Mouse (Mus musculus): ENCODE results near the gene Ncoa3. TPM values are rescaled to one million over a fixed set of nuclear protein-coding genes. Genes with fewer than 3 reads are reported as not detected.

Ncoa3 gene
- polyA plus RNA-seq, 1 experiment from 2014 or later = 3.9 TPM

DNA sequence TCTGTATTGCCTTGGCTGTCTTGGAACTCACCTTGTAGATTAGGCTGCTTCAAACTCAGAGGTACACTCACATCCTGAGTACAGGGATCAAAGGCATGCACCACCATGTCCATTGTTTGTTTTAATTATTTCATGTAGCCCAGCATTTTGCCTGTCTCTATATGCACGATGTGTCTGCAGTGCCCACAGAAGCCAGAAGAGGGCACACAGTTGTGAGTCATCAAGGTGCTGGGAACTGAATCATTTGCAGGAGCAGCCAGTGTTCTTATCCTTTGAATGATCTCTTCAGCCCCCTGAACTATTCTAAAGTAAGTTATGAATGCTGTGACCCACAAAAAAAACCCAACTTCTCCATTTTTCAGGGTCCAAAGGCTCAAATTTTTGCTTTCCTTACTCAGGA is 14.3 kb upstream of the Ncoa3 start:
- Histone ChIP-seq H3K36me3 (replicated peaks; ENCODE audit: insufficient read depth, low read length) (no peaks in the 10 kb centered on the region), H3K27me3 (ENCODE audit: insufficient read depth, low read length) (no peaks in the 10 kb centered on the region), H3K4me3 (ENCODE audit: low read depth, low read length) (no peak overlapping the region), H3K9me3 (ENCODE audit: low read length) (no peaks in the 10 kb centered on the region), H3K4me2 (ENCODE audit: low read depth, low read length) (no peak overlapping the region), H3K4me1 (ENCODE audit: insufficient read depth) (peaks cover 21% of the 10 kb centered on the region), H3K27ac (ENCODE audit: low read depth) (no peak overlapping the region), H3K9ac (replicated peaks) (no peak overlapping the region)
- ATAC-seq (no peak), DNase-seq (no peak)
- TF ChIP-seq CTCF (IDR thresholded peaks at IDR 0.05; ENCODE audit: low read depth) (no peak), EP300 (IDR thresholded peaks at IDR 0.05; ENCODE audit: low read depth) (no peak)
- 92% methylated on average over 1 of the region's 1 CpGs for WGBS (ENCODE audit: insufficient replicate concordance)

- 56% methylated on average over 6 of the region's 6 CpGs for WGBS (ENCODE audit: insufficient replicate concordance)
- H3K27ac ChIP-seq (ENCODE audit: low read depth) = no peak overlapping the region; the same call in none of the 2 replicates
- no peak for DNase-seq
Observed at GRCm38 (mm10) chr2:165981248-165981977, 11.0 kb upstream of the Ncoa3 start.

DNA sequence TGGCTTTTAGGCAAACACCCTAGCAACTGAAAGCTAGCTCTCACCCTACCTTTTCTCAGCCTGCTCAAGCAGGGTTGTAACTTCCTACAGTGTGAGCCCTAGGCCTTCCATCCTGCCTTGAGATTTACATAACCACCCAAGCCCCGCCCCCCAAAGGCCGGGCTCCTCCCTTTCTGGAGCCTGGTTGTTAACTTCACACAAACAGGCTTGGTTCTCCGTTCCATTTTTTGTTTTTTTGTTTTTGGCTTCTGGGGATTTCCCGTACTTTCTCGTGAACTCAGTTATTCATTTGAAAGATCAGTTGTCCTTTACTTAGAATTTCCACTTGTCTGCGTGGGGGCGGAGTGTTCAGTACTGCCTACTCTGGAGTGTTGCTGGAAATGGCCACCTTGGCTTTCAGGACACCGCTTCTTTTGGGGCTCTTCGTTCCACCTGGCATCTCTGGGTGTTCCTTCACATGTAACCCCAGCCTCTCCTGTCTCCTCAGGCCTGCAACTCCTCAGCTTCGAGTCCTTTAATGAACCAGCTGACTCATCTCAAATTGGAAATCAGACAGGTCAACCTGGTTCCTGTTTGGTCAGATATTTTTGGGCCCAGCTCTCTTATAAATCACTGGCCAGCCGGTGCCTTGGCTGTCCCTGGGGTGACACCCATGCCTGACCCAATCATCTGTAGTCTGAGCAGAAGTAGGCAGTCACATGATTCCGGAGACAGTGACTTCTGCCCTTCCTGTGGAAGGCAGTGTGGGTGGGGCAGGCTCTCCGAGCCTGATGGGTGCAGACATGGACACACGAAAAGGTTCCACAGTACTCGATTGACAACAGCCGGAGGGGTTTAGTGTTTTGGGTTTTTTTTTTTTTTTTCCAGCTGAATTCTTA is 9.7 kb upstream of the Ncoa3 start:
- WGBS (ENCODE audit: insufficient replicate concordance) = 21% methylated on average over 16 of the region's 16 CpGs
- H3K4me1 ChIP-seq (ENCODE audit: insufficient read depth) = peaks cover 22% of the 10 kb centered on the region
- no peaks in the 10 kb centered on the region for H3K36me3 ChIP-seq (replicated peaks; ENCODE audit: insufficient read depth, low read length)
- H3K27me3 ChIP-seq (ENCODE audit: insufficient read depth, low read length) = no peaks in the 10 kb centered on the region
- DNase-seq (peak; percentile 83), ATAC-seq (peak; percentile 94)
- H3K9ac ChIP-seq (replicated peaks) = no peak overlapping the region; the same call in 1 of the 2 replicates
- H3K27ac ChIP-seq (ENCODE audit: low read depth) = peak overlapping the region; percentile 84
- no peaks in the 10 kb centered on the region for H3K9me3 ChIP-seq (ENCODE audit: low read length)
- no peak overlapping the region for H3K4me3 ChIP-seq (ENCODE audit: low read depth, low read length)
- H3K4me2 ChIP-seq (ENCODE audit: low read depth, low read length) = peak overlapping the region; percentile 52
- TF ChIP-seq EP300 (IDR thresholded peaks at IDR 0.05; ENCODE audit: low read depth) (peak; percentile 65; the same call in 1 of the 2 replicates), CTCF (IDR thresholded peaks at IDR 0.05; ENCODE audit: low read depth) (no peak)

More at GRCm38 (mm10) chr2:165981248-165981977, 11.0 kb upstream of the Ncoa3 start:
- no peaks in the 10 kb centered on the region for H3K9me3 ChIP-seq (ENCODE audit: low read length)
- H3K4me1 ChIP-seq (ENCODE audit: insufficient read depth) = peaks cover 26% of the 10 kb centered on the region
- H3K9ac ChIP-seq (replicated peaks) = no peak overlapping the region
- no peak for ATAC-seq
- no peak overlapping the region for H3K4me3 ChIP-seq (ENCODE audit: low read depth, low read length)
- no peaks in the 10 kb centered on the region for H3K36me3 ChIP-seq (replicated peaks; ENCODE audit: insufficient read depth, low read length)
- H3K4me2 ChIP-seq (ENCODE audit: low read depth, low read length) = no peak overlapping the region
- no peaks in the 10 kb centered on the region for H3K27me3 ChIP-seq (ENCODE audit: insufficient read depth, low read length)
- TF ChIP-seq CTCF (IDR thresholded peaks at IDR 0.05; ENCODE audit: low read depth) = no peak
- no peak for TF ChIP-seq EP300 (IDR thresholded peaks at IDR 0.05; ENCODE audit: low read depth)

GRCm38 (mm10) chr2:165984318-165984717 is 8.1 kb upstream of the Ncoa3 start:
- peaks cover 22% of the 10 kb centered on the region for H3K4me1 ChIP-seq (ENCODE audit: insufficient read depth)
- DNase-seq (no peak), ATAC-seq (no peak)
- no peak overlapping the region for H3K4me3 ChIP-seq (ENCODE audit: low read depth, low read length)
- WGBS (ENCODE audit: insufficient replicate concordance) = 75% methylated on average over 1 of the region's 1 CpGs
- TF ChIP-seq EP300 (IDR thresholded peaks at IDR 0.05; ENCODE audit: low read depth) (no peak), CTCF (IDR thresholded peaks at IDR 0.05; ENCODE audit: low read depth) (no peak)
- no peak overlapping the region for H3K4me2 ChIP-seq (ENCODE audit: low read depth, low read length)
- no peaks in the 10 kb centered on the region for H3K9me3 ChIP-seq (ENCODE audit: low read length)
- no peak overlapping the region for H3K27ac ChIP-seq (ENCODE audit: low read depth)
- H3K27me3 ChIP-seq (ENCODE audit: insufficient read depth, low read length) = no peaks in the 10 kb centered on the region
- no peaks in the 10 kb centered on the region for H3K36me3 ChIP-seq (replicated peaks; ENCODE audit: insufficient read depth, low read length)
- no peak overlapping the region for H3K9ac ChIP-seq (replicated peaks)

GRCm38 (mm10) chr2:165984891-165985290 is 7.5 kb upstream of the Ncoa3 start:
- Histone ChIP-seq H3K27me3 (ENCODE audit: insufficient read depth, low read length) (no peaks in the 10 kb centered on the region), H3K9ac (replicated peaks) (no peak overlapping the region), H3K4me1 (ENCODE audit: insufficient read depth) (peaks cover 22% of the 10 kb centered on the region), H3K27ac (ENCODE audit: low read depth) (no peak overlapping the region), H3K4me3 (ENCODE audit: low read depth, low read length) (no peak overlapping the region), H3K9me3 (ENCODE audit: low read length) (no peaks in the 10 kb centered on the region), H3K36me3 (replicated peaks; ENCODE audit: insufficient read depth, low read length) (no peaks in the 10 kb centered on the region), H3K4me2 (ENCODE audit: low read depth, low read length) (no peak overlapping the region)
- 71% methylated on average over 6 of the region's 6 CpGs for WGBS (ENCODE audit: insufficient replicate concordance)
- no peak for DNase-seq
- no peak for TF ChIP-seq EP300 (IDR thresholded peaks at IDR 0.05; ENCODE audit: low read depth)
- no peak for TF ChIP-seq CTCF (IDR thresholded peaks at IDR 0.05; ENCODE audit: low read depth)
- no peak for ATAC-seq

GRCm38 (mm10) chr2:165985581-165985980 is 6.9 kb upstream of the Ncoa3 start:
- H3K27me3 ChIP-seq (ENCODE audit: insufficient read depth, low read length) = no peaks in the 10 kb centered on the region
- ATAC-seq = no peak
- TF ChIP-seq CTCF (IDR thresholded peaks at IDR 0.05; ENCODE audit: low read depth) = no peak
- H3K9ac ChIP-seq (replicated peaks) = no peak overlapping the region
- peaks cover 22% of the 10 kb centered on the region for H3K4me1 ChIP-seq (ENCODE audit: insufficient read depth)
- H3K9me3 ChIP-seq (ENCODE audit: low read length) = no peaks in the 10 kb centered on the region
- H3K27ac ChIP-seq (ENCODE audit: low read depth) = no peak overlapping the region
- H3K4me3 ChIP-seq (ENCODE audit: low read depth, low read length) = no peak overlapping the region
- 77% methylated on average over 11 of the region's 11 CpGs for WGBS (ENCODE audit: insufficient replicate concordance)
- no peak for DNase-seq
- H3K36me3 ChIP-seq (replicated peaks; ENCODE audit: insufficient read depth, low read length) = no peaks in the 10 kb centered on the region
- no peak overlapping the region for H3K4me2 ChIP-seq (ENCODE audit: low read depth, low read length)

Measured in liver, postnatal 0 days (tissue).